In the genomic region with DNA sequence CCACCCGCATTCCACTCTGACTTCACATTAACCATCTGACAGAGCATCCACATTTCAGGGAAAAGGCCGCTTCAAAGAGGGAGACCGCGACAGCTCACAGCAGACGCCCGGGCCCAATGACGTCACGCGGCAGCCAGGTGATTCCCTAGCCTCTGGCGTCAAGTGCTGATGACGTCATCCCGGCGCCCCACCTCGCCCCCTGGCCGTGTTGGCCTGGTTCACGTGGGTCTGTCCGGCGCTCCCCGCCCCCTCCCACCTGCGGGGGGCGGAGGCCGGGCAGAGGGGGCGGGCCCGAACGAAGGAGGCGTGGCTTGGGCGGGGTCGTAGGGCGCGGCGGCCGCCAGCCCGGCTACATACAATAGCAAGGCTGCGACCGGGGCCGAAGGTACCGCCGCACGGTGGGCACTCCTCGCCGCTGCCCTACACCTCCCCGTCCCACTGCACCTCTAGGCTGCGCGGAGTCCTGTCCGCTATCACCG, we compare ENCODE assay signal across 8 mouse cellular contexts. TPM values are rescaled to one million over a fixed set of nuclear protein-coding genes. Genes with fewer than 3 reads are reported as not detected.
A peak's percentile ranks its signal among the peaks of the same experiment; 100 is the strongest.
DNase-seq lines count a peak whose midpoint lies in the region; ATAC-seq and TF ChIP-seq lines count a peak whose summit lies in the region.

A gene (plus strand): TSS at position 352 of the 479 bp plus-strand sequence.

- no peak for TF ChIP-seq EP300 in MEL (IDR thresholded peaks at IDR 0.05; ENCODE audit: low read depth in 1 of 2, low read length in 2 of 2)

- no peaks in the 10 kb centered on the region for H3K9me3 ChIP-seq in MEL (replicated peaks; ENCODE audit: insufficient read depth, low read length)
- no peaks in the 10 kb centered on the region for H3K9me3 ChIP-seq in forebrain, postnatal 0 days (ENCODE audit: low read length)
- no peaks in the 10 kb centered on the region for H3K9me3 ChIP-seq in hindbrain, embryonic 10.5 days
- H3K9me3 ChIP-seq in lung, embryonic 15.5 days, result no peaks in the 10 kb centered on the region

- no peak for TF ChIP-seq POLR2A in MEL (IDR thresholded peaks at IDR 0.05; ENCODE audit: control insufficient read depth in 1 of 2, insufficient read depth in 1 of 2, low read depth in 1 of 2, low read length in 2 of 2, poor library complexity in 1 of 2)

- no peaks in the 10 kb centered on the region; a peak in 1 of 4 replicates for H3K4me1 ChIP-seq in MEL (ENCODE audit: control insufficient read depth in 1 of 2, insufficient read depth in 2 of 2, low read length in 2 of 2)
- H3K4me1 ChIP-seq in forebrain, postnatal 0 days (ENCODE audit: insufficient read depth), result peaks cover 6% of the 10 kb centered on the region; the same call in 1 of the 2 replicates
- H3K4me1 ChIP-seq in hindbrain, embryonic 10.5 days (replicated peaks), result peaks cover 28% of the 10 kb centered on the region
- H3K4me1 ChIP-seq in lung, embryonic 15.5 days, result peaks cover 15% of the 10 kb centered on the region

- H3K4me3 ChIP-seq in MEL (ENCODE audit: control insufficient read depth in 1 of 2, insufficient read depth in 1 of 2, low read depth in 2 of 2, low read length in 2 of 2), result peak within 1 kb of the TSS; percentile 68 to 75
- peak within 1 kb of the TSS; percentile 84 for H3K4me3 ChIP-seq in forebrain, postnatal 0 days (ENCODE audit: low read depth, low read length)
- H3K4me3 ChIP-seq in hindbrain, embryonic 10.5 days, result peak within 1 kb of the TSS; percentile 94
- H3K4me3 ChIP-seq in lung, embryonic 15.5 days, result peak within 1 kb of the TSS; percentile 72

- no peak for TF ChIP-seq CTCF in MEL (IDR thresholded peaks at IDR 0.05 in 2 of 3, conservative IDR thresholded peaks at IDR 0.05 in 1 of 3; ENCODE audit: control insufficient read depth in 1 of 3, insufficient read depth in 1 of 3, low read depth in 2 of 3, low read length in 3 of 3, poor library complexity in 1 of 3, severe bottlenecking in 1 of 3)
- no peak for TF ChIP-seq CTCF in forebrain, postnatal 0 days (IDR thresholded peaks at IDR 0.05; ENCODE audit: low read depth)

- DNase-seq in MEL (ENCODE audit: low read depth, low spot score), result peak; percentile 68
- peak; percentile 87 to 91 for DNase-seq in cerebellum, adult 18-20 months
- DNase-seq in forebrain, postnatal 0 days, result peak; percentile 87
- peak; percentile 90 for DNase-seq in hindbrain, embryonic 10.5 days (ENCODE audit: low spot score)
- DNase-seq in layer of hippocampus, adult 9-10 months (ENCODE audit: low spot score), result peak; percentile 31
- peak; percentile 43 for DNase-seq in ovary, adult 18-20 months (ENCODE audit: low spot score)
- DNase-seq in thymus, postnatal 0 days (ENCODE audit: low spot score), result peak; percentile 66

- H3K27ac ChIP-seq in MEL (ENCODE audit: control insufficient read depth, low read depth, low read length), result no peak within 1 kb of the TSS
- H3K27ac ChIP-seq in forebrain, postnatal 0 days (ENCODE audit: low read depth, low read length), result peak within 1 kb of the TSS; percentile 23; the same call in 1 of the 2 replicates
- H3K27ac ChIP-seq in hindbrain, embryonic 10.5 days, result peak within 1 kb of the TSS; percentile 96
- H3K27ac ChIP-seq in lung, embryonic 15.5 days, result peak within 1 kb of the TSS; percentile 59

- no peaks in the 10 kb centered on the region; the same call in 1 of the 2 replicates for H3K79me2 ChIP-seq in MEL (ENCODE audit: control insufficient read depth, insufficient read depth, low read length, poor library complexity)

- peak within 1 kb of the TSS; percentile 88 for H3K4me2 ChIP-seq in forebrain, postnatal 0 days (ENCODE audit: low read depth)
- H3K4me2 ChIP-seq in lung, embryonic 15.5 days, result peak within 1 kb of the TSS; percentile 99

- 2% methylated on average over 36 of the region's 46 CpGs for WGBS in forebrain, postnatal 0 days
- under 1% methylated on average over 46 of the region's 46 CpGs for WGBS in hindbrain, embryonic 10.5 days
- WGBS in lung, embryonic 15.5 days, result under 1% methylated on average over 42 of the region's 46 CpGs

- TF ChIP-seq RAD21 in MEL (IDR thresholded peaks at IDR 0.05; ENCODE audit: low read depth, low read length), result no peak

- H3K9ac ChIP-seq in MEL (ENCODE audit: control insufficient read depth, low read depth, low read length, poor library complexity, severe bottlenecking), result peak within 1 kb of the TSS; percentile 55
- peak within 1 kb of the TSS; percentile 90 for H3K9ac ChIP-seq in forebrain, postnatal 0 days
- H3K9ac ChIP-seq in lung, embryonic 15.5 days, result peak within 1 kb of the TSS; percentile 61

- no peaks in the 10 kb centered on the region for H3K36me3 ChIP-seq in MEL (ENCODE audit: control insufficient read depth in 1 of 2, insufficient read depth in 2 of 2, low read length in 2 of 2)
- no peaks in the 10 kb centered on the region for H3K36me3 ChIP-seq in forebrain, postnatal 0 days (ENCODE audit: insufficient read depth)
- H3K36me3 ChIP-seq in hindbrain, embryonic 10.5 days, result no peaks in the 10 kb centered on the region
- no peaks in the 10 kb centered on the region for H3K36me3 ChIP-seq in lung, embryonic 15.5 days

- peak; percentile 83 for ATAC-seq in forebrain, postnatal 0 days
- peak; percentile 90 for ATAC-seq in lung, embryonic 15.5 days (ENCODE audit: borderline replicate concordance, extremely low read depth, low FRiP score, low TSS enrichment)

- peaks cover 12 to 17% of the 10 kb centered on the region in 2 experiments for H3K27me3 ChIP-seq in MEL (ENCODE audit: control insufficient read depth in 1 of 2, insufficient read depth in 2 of 2, low read length in 2 of 2)
- H3K27me3 ChIP-seq in forebrain, postnatal 0 days (ENCODE audit: insufficient read depth, low read length), result no peaks in the 10 kb centered on the region
- peaks cover 17% of the 10 kb centered on the region; the same call in 1 of the 2 replicates for H3K27me3 ChIP-seq in hindbrain, embryonic 10.5 days (ENCODE audit: insufficient read depth, poor library complexity, severe bottlenecking)
- H3K27me3 ChIP-seq in lung, embryonic 15.5 days, result peaks cover 25% of the 10 kb centered on the region

TF ChIP-seq in MEL, 35 proteins besides CTCF, POLR2A, EP300 and RAD21:
- TF ChIP-seq TBP (IDR thresholded peaks at IDR 0.05; ENCODE audit: low read depth, low read length) (no peak), MYB (IDR thresholded peaks at IDR 0.05; ENCODE audit: low read depth, low read length) (no peak), MXI1 (IDR thresholded peaks at IDR 0.05; ENCODE audit: low read depth, low read length) (peak; percentile 48), TAL1 (IDR thresholded peaks at IDR 0.05; ENCODE audit: low read length) (no peak), BHLHE40 (IDR thresholded peaks at IDR 0.05; ENCODE audit: borderline replicate concordance, low read depth, low read length) (no peak), RCOR1 (IDR thresholded peaks at IDR 0.05; ENCODE audit: low read depth, low read length) (no peak), ZNF384 (IDR thresholded peaks at IDR 0.05; ENCODE audit: low read depth, low read length) (no peak), NELFE (IDR thresholded peaks at IDR 0.05; ENCODE audit: low read depth, low read length) (no peak), POLR2AphosphoS5 (IDR thresholded peaks at IDR 0.05; ENCODE audit: borderline replicate concordance, low read depth, low read length) (no peak), HCFC1 (IDR thresholded peaks at IDR 0.05; ENCODE audit: low read depth, low read length) (peak; percentile 40; the same call in 1 of the 2 replicates), MYC (IDR thresholded peaks at IDR 0.05; ENCODE audit: low read depth, low read length) (no peak), ZMIZ1 (IDR thresholded peaks at IDR 0.05; ENCODE audit: low read depth, low read length) (no peak), E2F4 (IDR thresholded peaks at IDR 0.05; ENCODE audit: borderline replicate concordance, low read depth, low read length) (no peak), GABPA (IDR thresholded peaks at IDR 0.05; ENCODE audit: low read depth, low read length) (no peak), ETS1 (IDR thresholded peaks at IDR 0.05; ENCODE audit: low read depth, low read length) (no peak), UBTF (IDR thresholded peaks at IDR 0.05; ENCODE audit: borderline replicate concordance, insufficient read depth, low read depth, low read length) (no peak), TCF12 (IDR thresholded peaks at IDR 0.05; ENCODE audit: low read depth, low read length) (no peak), MAZ (IDR thresholded peaks at IDR 0.05; ENCODE audit: low read depth, low read length) (0 out of 2 replicates have a peak, but pooled peaks have one; percentile 30), POLR2AphosphoS2 (IDR thresholded peaks at IDR 0.05; ENCODE audit: low read length) (no peak), JUND (IDR thresholded peaks at IDR 0.05; ENCODE audit: low read depth, low read length) (no peak), MAFK (IDR thresholded peaks at IDR 0.05; ENCODE audit: borderline replicate concordance, low read depth, low read length) (no peak), ELF1 (IDR thresholded peaks at IDR 0.05; ENCODE audit: low read depth, low read length) (no peak), CHD1 (IDR thresholded peaks at IDR 0.05; ENCODE audit: low read depth, low read length) (no peak), USF2 (IDR thresholded peaks at IDR 0.05; ENCODE audit: borderline replicate concordance in 1 of 2, insufficient read depth in 1 of 2, low read depth in 1 of 2, low read length in 2 of 2) (no peak), KAT2A (conservative IDR thresholded peaks at IDR 0.05; ENCODE audit: low read depth, low read length) (no peak), MAX (IDR thresholded peaks at IDR 0.05; ENCODE audit: low read length) (no peak), CHD2 (IDR thresholded peaks at IDR 0.05; ENCODE audit: low read length) (no peak), ZC3H11A (IDR thresholded peaks at IDR 0.05; ENCODE audit: low read depth, low read length) (no peak), SIN3A (IDR thresholded peaks at IDR 0.05; ENCODE audit: low read length) (no peak), GATA1 (IDR thresholded peaks at IDR 0.05; ENCODE audit: low read depth, low read length) (no peak), USF1 (IDR thresholded peaks at IDR 0.05; ENCODE audit: low read depth, low read length) (peak; percentile 45; the same call in 1 of the 2 replicates)

RNA-seq across cellular contexts. Expression of the gene that starts here (rescaled TPM):
- total RNA-seq in MEL (2012; rRNA removed), result 2.5 and 2.8 TPM in 2 replicates
- polyA plus RNA-seq in MEL (2012; ENCODE audit: insufficient read depth in 1 of 2, insufficient read length in 2 of 2, low read depth in 1 of 2, low replicate concordance in 2 of 2, missing spikeins in 1 of 2), result 1 to 10 TPM in 1 of 2 experiments, not detected in 1; 6.7 TPM
- 169 and 186 TPM in 2 replicates for total RNA-seq in forebrain, postnatal 0 days (2014; rRNA removed)
- 132 and 135 TPM in 2 replicates for polyA plus RNA-seq in forebrain, postnatal 0 days (2015; fragmentation: Nextera tagmentation; extraction: Ambion mirVana)
- polyA plus RNA-seq in hindbrain, embryonic 10.5 days (2016; fragmentation: Nextera tagmentation; extraction: Ambion mirVana), result 58.8 and 90.7 TPM in 2 replicates
- polyA plus RNA-seq in lung, embryonic 15.5 days (2015; fragmentation: Nextera tagmentation; extraction: Ambion mirVana), result 15.3 and 16.2 TPM in 2 replicates
- 17.2 and 23.6 TPM in 2 replicates for polyA plus RNA-seq in thymus, postnatal 0 days (2015; fragmentation: Nextera tagmentation; extraction: Ambion mirVana)

Comparison
In these comparisons a context has a peak if more than half of its experiments do, and no peak if none do; other contexts are left out.
1. RNA of the gene that starts here (total RNA-seq): 169 to 186 TPM in forebrain, postnatal 0 days; 2.5 to 2.8 TPM in MEL; every median in the first group is over 10 times any median in the second.
2. DNase-seq: peak in every context shown above with its lines; median percentile 90 in hindbrain, embryonic 10.5 days; 89 in cerebellum, adult 18-20 months; 87 in forebrain, postnatal 0 days; 68 in MEL; 66 in thymus, postnatal 0 days; 43 in ovary, adult 18-20 months; 31 in layer of hippocampus, adult 9-10 months.
3. Peak in every context shown above with its lines, with median percentiles within 50 percentile points of each other: H3K4me3 ChIP-seq and H3K9ac ChIP-seq.